Mouse (Mus musculus) T-helper 17 cell (primary cell): ENCODE results near the gene Ttyh3.
"Not testable (repeated sequence)": the region's sequence is repeated elsewhere in the genome, so short reads cannot be mapped to it uniquely, and the experiment has no call there.

ENCODE experiments used
- in situ Hi-C, 2 experiments: fragments of 300-600 bp; cut with MboI, MseI; formaldehyde crosslinking; loops; 1 replicate in 1 of 2; 2 replicates in 1 of 2; pipeline ENCODE4 v1.15.1; 2025; ENCODE audit warnings: high pct_unique_total_duplicates in 2 of 2

Ttyh3 gene

DNA sequence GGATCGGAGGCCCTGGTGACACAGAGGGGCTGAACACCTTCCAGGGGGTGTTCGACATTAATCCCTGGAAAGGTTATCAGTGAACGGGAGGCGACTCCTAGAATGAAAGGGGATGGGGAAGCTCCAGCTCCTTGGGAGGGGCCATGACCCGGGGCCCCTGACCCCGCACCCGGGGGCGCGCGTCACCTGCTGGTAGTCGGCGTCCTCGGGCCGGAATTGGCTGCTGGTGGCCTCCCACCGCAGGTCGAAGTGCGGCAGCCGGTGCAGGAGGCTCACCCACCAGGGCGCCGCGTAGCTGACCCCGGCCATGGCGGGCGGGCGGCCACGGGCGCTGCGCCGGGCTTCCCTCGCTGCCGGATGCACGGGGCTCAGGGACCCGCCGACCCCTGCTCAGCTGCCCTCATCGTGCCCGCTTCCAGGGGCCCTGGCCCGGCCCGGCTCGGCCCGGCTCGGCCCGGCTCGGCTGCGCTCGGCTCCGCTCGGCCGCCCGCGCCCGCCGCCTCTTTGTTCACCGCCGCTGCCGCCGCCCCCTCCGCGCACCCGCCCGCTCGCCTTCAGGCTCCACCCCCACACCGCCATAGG is at the start of gene Ttyh3:
Gene Ttyh3 (minus strand): TSS at position 513 of the 582 bp plus-strand sequence.
- in situ Hi-C loops = no loop called here

DNA sequence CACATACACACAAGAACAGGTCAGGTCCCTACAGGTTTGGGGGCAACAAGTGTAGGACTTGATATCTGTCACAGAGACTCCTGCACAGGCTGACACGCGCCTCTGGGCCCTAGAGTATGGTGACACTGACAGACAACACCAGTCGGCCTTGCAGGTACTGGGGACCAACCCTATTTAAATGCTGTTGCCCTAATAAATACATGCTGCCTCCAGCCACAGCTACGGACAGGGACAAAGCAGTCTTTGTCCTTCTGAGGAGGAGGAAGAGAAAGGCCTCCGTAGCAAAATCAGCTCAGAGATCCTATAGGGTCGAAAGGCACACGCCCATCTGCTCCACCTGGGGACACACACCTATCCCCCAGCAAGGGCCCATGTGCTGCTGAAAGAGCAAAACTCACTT is 47.2 kb upstream of the Ttyh3 start:
- in situ Hi-C loops = no loop called here

- in situ Hi-C loops = no loop called here
Measured at GRCm38 (mm10) chr5:140688434-140688833, 39.6 kb upstream of the Ttyh3 start.

GRCm38 (mm10) chr5:140684343-140685148 is 35.7 kb upstream of the Ttyh3 start:
- in situ Hi-C loops = no loop called here

- in situ Hi-C loops = no loop called here
Measured at GRCm38 (mm10) chr5:140682113-140682512, 33.3 kb upstream of the Ttyh3 start.

DNA sequence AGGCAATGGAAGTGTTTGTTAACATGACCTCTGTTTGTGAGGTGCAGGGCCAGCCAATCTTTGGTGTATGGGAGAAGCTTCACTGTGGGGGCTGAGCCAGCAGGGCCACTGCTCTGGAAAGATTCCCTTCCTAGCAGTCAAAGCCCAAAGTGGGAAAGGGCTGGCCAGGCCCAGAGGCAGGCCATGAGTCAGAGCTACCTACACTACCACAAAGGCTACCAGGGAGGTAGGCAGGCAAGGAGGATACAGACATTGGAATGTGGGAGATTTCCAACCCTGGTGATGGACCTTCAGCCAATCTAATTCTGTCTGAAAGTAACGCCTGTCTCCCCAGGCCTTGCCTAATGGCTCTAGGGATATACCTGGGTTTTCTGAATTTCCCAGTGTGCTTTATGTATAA is 32.1 kb upstream of the Ttyh3 start:
- in situ Hi-C loops = no loop called here

DNA sequence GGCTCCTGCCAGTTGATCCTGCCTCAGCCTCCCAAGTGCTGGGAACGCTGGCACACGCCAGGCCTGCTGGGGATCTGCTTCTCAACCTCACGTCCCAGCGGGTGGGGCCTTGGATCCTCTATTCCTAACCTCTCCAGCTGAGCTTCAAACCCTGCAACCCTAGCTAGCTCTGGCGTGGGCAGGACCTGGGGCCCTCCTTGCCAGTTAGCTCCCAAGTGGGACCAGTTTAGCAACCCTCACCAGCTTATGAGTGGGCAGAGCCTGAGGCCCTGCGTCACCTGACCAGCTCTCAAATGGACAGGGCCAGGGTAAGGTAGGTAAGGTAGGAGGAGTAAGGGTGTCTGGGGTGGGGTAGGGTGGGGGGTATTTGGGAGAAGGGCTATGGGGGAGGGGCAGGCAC is 31.2 kb upstream of the Ttyh3 start:
- in situ Hi-C loops = no loop called here

GRCm38 (mm10) chr5:140677137-140677536 is 28.3 kb upstream of the Ttyh3 start:
- in situ Hi-C loops = no loop called here

DNA sequence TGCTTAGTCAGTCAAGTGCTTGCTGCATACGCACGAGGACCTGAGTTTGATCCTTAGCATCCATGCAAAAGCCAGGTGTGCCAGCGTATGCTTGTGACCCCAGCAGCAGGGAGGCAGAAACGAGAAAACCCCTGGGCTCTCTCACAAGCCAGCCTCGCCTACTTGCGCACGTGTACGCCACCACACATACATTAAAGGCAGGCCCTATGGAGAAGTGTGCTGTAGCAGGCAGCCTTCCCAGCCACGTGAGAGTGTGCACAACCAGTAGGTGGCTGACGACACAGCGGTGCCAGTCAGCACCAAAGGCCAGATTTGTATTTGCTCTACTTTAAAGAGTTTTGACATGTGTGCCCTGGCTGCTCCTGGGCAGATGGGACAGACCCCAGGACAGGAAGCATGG is 26.8 kb upstream of the Ttyh3 start:
- in situ Hi-C loops = no loop called here

DNA sequence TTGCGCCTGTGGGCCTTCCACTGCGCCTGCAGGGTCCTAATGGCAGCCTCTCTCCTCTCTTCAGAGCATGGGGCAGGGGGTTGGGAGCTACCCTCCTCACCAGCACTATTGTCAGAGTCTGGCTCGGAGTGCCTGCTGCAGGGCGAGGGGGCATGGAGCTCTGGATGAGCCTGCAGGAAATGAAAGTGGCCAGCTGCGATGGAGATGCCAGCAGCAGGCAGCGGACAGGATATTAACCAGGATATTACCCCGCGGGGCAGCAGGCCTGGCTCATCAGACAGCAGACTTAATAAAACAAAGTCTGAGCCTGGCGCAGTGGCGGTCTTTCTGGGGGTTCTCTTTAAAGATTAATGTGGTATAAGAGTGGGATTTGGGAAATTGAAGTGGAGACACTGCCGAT is 26.2 kb upstream of the Ttyh3 start:
- in situ Hi-C loops = no loop called here

DNA sequence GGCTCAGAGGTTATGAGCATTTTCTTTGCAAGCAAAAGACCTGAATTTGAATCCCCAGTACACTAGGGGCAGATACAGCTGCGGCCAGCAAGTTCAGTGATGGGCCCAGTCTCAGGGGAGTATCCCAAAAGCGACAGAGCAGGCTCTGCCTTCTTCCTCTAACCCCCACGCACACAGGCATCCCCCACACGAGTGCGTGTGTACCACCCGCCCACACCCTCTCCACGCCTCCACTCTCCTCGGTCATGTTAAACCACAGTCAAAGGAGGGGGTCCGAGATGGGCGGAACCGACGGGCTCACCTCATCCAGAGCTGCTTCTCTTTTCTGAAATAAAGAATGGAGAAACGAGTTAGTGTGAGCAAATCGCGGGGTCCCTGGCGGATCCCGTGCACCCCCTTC is 25.2 kb upstream of the Ttyh3 start:
- in situ Hi-C loops = no loop called here

GRCm38 (mm10) chr5:140672603-140673002 is 23.8 kb upstream of the Ttyh3 start:
- in situ Hi-C loops = not testable (repeated sequence)

DNA sequence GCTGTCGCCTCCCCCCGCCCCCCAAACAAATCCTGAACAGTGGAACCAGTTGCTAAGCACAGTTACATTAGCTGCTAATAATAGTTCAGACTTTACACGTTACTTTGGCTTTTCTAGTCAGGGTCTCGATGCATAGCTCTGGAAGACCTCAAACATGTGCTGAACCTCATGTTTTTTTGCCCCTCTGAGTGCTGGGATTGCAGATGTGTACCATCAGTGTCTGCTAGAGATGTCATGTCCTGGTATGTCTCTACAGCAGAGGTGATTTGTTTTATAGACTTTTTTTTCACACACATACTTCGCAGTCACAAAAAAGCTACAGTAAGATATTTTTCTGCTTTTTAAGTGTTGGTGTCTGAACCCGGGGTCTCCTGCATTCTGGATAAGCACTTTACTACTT is 23.3 kb upstream of the Ttyh3 start:
- in situ Hi-C loops = no loop called here

DNA sequence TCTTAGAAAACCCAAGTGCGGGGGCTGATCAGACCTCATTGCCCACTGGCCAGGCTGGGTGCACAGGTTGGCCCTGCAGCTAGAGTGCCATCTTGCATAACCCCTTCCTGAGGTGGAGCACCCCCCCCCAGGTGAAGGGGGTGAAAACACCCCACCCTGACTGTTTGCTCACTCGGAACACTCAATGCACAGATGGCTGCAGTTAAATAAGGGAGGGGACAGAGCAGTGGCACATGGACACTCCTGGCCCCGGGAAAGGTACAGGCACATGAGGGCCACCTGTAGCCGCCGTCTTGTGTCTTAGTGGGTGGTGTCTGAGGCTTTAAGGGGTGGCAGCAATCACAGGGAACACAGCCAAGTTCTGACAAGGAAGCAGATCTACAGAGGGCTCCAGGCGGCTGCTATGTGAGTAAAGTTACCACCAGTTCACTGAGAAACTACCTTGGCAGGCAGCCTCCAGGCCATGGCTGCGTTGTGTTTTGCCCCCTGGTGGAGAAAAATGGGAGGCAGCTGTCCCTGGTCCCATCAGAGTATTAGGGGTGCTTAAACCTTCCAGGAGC is 14.9 kb upstream of the Ttyh3 start:
- in situ Hi-C loops = no loop called here

DNA sequence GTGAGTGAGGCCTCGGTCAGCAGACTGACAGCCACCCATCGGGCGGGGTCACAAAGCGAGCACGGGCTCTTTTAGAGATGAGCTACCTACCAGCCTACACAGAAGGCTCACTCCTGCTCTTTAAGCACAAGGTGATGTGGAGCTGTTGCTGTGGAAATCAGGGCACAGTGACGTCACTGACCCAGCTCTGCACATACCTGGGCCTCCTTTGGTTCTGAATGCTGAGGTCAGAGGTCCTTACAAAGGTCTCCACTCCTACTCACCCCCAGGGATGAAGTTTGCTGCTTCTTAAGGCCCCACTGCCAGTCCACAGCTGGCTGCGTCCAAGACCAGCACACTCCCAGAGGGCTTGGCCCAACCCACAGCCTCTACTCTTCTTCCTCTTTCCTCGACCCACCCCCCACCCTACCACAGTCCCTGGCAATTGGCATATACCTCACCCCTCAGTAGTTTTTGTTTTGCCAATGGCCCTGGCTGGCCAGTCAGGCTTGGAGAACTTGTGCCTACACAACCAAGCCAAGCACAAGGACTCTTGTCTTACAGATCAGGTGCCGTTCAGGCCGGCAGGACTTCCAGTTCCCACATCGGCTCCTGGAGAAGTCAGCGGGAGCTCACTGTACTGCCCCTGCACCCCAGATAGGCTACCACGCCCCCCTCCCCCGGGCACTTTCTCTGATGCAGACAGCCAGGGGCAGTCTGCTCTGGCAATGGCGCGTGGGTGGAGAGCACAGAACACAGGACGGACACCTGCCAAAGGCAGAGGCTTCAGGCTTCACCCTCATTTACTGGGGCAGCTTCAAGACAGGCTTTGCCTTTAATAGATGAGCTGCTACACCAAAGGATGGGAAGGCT is 14.1 kb upstream of the Ttyh3 start:
- in situ Hi-C loops = no loop called here

DNA sequence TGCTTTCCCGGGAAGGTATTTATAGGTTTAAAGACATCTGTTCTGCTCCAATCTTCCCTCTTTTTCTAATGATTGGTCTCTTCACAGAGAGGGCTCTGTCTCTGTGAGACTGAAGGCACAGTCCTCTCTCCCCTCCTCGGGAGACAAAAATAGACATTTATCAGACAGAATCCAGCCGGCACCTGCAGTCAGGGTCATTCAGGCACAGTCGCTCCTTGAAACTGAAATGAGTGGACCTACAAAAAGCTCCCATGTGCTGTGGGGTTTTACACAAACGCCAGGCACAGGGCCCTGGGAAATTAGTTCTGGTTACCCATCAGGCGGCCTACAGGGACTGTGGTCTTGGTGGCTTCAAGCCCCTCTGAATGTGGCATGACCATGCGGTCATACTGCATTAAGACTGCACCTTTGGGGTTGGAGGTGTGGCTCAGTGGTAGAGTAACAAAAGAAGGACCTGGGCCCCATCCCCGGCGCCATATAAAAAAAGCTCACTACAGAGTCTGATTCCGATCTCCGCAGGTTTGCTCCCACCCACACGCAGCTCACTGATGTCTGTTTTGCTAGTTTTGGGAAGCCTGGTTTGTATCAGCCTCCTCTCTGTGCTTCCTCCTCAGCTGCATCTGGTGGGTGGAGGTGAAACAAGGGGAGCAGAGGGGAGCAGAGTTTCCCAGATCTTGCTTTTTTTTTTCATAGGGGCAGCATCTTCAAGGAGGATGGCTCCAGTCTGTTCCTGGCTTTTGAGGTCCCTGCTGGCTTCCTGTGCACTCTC is 13.2 kb upstream of the Ttyh3 start:
- in situ Hi-C loops = no loop called here

GRCm38 (mm10) chr5:140661427-140661826 is 12.6 kb upstream of the Ttyh3 start:
- in situ Hi-C loops = no loop called here

GRCm38 (mm10) chr5:140660398-140660797 is 11.6 kb upstream of the Ttyh3 start:
- in situ Hi-C loops = no loop called here

DNA sequence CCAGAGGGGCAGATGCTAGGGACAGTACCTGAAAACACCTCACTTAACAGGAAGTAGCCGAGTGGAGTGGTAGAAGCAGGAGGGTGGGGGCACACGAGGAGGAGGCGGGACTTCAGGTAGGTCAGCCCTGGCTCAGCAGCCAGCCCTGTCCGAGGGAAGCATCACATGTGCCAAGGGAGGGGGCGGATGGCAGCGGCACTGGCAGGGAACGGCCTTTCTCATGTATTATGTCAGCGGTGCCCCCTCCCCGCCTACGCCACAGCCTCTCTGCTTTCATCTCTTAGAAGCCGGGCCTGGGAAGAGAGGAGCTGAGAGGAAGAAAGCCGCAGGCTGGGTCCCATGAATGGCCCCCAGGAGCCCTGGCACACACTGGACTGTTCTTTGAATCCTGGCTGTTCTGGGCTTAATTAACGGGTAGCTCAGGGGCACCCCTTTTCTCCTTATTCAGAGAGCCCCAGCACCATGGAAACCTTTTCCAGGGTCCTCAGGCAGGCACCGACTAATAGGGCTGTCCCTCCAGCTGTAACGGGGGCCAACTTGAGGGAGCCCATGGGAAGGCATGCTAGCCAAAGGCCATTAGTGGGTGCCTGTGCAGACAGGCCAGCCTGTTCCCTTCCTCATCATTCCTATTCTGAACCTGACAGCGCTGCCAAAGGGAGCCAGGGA is 10.9 kb upstream of the Ttyh3 start:
- in situ Hi-C loops = no loop called here

DNA sequence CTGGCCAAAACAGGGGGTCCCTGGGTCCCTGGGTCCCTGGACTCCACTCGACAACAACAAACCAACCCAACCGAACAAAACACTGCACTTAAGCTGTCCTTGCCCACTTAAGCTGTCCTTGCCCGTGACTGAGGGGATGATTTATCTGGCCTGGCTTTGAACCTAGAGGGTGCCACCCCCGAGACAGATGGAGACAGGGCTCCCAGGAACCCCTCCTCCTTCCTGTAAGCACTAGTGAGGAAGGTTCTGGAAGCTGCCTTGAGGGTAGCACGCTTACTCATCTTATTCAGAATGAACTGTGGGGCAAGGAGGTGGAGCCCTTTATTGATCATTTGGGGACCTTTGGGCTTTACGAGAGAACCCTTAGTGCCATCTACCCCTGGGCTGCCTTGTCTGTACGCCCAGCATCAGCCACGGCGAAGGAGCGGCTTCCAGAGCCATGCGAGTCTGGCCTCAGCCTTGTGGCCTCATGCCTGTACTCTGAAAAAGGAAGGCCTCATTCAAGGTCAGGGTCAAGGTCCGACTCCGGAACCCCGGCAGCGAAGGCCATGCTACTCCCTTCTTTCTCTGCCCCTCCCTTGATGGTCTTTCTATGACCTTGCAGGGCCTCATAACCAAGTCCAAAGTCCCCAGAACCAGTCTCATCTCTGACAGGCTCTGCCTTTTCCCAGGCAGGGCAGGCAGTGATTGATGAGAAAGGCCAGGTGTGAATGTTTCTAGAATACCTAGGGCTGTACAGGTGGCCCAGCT is 5.4 kb upstream of the Ttyh3 start:
- in situ Hi-C loops = no loop called here
